Mouse (Mus musculus): ENCODE data around the gene Nxf7.
"Not testable (repeated sequence)": the region's sequence is repeated elsewhere in the genome, so short reads cannot be mapped to it uniquely, and the experiment has no call there.

The Nxf7 gene

DNA sequence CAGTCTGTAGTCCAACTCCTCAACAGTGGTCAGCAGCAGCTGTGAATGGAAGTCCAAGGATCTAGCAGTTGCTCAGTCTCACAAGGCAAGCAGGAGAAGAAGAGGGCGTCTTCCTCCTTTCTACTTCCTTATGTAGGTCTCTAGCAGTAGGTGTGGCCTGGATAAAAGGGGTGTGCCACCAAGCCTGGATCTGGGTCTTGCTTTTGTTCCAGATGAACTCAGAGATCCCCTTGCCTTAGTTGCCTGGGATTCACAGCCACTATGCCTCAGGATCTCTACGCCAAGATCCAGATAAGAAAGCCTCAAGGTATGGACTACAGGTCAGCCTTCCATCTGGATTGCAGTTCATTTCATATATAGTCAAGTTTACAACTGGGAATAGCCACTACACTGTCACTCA is at the start of gene Nxf7:
Gene Nxf7, minus strand, starts transcription at position 101 of the 400 bp plus-strand sequence.
- no peak for DNase-seq (ENCODE audit: extremely low spot score, low read depth, low spot score)

DNA sequence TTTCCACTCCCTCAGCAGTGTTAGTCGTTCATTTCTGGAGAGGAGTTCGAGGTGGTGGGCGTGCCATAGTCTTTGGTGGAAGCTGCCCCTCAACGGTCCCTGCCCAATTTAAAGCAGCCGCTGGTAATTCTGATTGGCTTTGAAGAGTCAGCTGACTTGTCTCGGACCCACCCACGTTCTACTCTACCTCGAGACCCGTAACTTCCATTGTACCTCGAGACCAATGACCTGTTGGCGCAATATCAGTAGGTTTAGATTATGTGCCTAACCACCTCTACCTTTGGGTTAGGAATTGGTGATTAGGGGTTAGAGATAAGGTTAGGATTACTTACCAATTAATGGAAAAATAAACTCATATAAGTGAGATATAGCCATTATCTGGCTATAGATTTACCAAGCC is 29.0 kb upstream of the Nxf7 start, which contains the start of gene Prame:
Gene Prame, minus strand, starts transcription at position 101 of the 400 bp plus-strand sequence.
- no peak for DNase-seq (ENCODE audit: extremely low spot score, low read depth, low spot score)

DNA sequence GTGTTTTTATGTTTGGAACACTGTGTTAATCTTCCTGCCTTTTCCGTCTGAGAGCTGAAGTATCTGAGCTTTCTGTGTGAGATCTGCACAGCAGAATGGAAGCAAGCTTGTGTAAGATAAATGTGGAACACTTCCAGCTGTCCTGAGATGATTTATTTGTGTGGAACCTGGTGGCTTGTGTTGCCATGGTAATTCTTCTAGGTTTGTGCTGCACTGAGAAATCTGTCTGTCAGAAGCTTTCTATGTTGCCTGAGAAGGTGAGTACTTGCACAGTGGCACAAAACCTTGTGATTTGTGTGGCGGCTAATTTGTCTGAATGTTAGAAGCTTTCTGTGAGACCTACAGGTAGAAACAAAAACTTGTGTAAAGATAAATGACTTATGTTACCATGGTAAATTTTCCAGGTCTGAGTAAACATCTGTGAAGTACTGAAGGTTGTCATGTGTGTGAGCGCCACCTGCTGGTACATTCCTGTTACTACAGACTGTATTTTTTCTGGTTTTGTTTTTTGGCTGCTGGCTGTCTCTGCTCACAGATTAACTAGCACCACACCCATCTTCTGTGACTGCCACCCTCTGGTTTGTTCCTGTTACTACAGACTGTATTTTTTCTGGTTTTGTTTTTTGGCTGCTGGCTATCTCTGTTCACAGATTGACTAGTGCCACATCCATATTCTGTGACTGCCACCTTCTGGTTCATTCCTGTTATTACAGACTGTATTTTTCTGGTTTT is 2.9 kb upstream of the Nxf7 start:
- peak; percentile 0 for DNase-seq (ENCODE audit: extremely low spot score, low read depth, low spot score)

DNA sequence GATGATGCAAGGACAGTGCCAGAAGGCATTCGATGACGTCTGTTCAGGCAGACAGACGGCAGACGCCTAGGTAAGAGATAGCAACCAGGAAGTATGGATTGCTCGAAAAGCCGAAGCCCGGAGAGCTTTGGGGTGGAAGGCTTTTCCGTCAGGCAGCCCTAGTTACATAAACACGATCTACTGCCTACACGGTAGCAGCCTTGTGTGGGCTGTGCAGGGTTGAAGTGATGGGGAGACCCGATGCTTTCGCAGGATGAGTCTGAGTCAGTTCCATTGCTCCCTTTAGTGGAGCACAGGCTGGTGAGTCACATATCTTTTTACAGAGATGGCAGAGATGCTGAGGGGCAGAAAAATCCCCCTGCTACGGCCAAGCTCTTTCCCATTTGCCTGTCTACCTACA is 481 bp downstream of the Nxf7 start:
- DNase-seq (ENCODE audit: extremely low spot score, low read depth, low spot score) = no peak

DNA sequence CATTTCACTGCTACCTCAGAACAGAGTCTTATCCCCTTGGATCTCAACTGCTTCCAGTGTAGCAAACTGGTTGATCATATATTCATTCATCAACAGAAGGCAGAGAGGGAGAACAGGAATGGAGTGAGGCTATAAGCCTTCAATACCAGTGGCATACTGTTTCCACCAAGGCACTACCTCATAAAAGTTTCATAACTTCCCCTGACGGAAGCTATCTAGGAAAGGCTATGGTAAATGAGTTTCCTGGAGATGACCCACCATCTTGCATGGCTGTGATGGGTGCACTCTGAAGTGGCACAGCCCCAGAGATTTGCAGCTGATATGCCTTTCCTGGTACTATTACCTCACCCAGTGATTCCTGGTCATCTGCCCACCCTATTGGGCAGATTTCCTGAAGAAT is 22.2 kb downstream of the Nxf7 start:
- no peak for DNase-seq (ENCODE audit: extremely low spot score, low read depth, low spot score)

DNA sequence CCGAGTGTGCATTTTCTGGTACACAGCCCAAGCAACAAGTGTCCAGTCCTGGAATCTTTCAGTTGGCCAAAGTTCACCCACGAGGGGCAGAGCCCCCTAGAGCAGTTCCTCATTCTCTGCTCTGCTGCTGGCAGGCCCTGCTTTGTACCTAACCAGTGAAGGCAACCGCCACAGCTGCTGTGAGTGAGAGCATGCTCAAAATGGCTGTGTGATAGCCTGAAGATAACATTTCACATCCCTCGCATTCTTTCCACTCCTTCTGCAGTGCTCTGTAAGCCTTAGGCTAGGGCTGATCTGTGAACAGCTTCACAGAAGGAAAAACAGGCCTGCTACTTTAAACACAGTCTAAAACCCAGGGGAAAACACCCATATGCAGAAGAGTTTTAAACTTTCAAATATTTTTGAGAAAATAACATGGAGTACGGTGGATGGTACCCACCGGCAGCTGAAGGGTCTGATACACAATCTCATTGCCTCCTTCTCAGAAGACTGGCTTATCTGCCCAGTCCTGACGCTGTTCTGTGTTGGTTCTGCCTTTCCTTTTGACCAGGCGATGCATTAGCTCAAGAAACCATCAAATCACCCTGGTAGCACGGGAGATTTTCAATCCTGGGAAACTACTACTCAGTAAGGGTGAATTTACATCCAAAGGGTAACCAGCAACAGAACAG is 23.5 kb downstream of the Nxf7 start:
- DNase-seq (ENCODE audit: extremely low spot score, low read depth, low spot score) = not testable (repeated sequence)

DNA sequence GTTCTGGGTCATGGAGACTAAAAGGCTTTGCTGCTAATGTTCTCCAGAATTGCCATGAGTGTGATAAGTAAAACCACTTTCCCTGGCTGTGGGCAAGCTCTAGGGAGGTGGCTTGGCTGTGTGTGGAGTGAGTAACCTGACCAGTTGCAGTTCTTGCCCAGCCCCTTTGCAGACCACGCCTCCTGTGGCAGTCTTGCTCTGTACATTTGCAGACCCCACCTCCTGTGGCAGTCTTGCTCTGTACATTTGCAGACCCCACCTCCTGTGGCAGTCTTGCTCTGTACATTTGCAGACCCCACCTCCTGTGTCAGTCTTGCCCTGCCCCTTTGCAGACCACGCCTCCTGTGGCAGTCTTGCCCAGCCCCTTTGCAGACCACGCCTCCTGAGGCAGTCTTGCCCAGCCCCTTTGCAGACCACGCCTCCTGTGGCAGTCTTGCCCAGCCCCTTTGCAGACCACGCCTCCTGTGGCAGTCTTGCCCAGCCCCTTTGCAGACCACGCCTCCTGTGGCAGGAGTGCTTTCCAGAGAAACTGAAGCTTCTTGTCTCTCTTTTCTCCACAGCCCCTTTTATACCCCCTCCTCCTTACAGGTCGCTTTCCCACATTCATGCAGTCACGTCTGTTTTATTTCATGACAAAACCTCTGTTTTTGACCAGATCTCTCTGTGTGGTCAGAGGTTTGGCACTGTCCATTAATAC is 24.2 kb downstream of the Nxf7 start:
- DNase-seq (ENCODE audit: extremely low spot score, low read depth, low spot score) = not testable (repeated sequence)

DNA sequence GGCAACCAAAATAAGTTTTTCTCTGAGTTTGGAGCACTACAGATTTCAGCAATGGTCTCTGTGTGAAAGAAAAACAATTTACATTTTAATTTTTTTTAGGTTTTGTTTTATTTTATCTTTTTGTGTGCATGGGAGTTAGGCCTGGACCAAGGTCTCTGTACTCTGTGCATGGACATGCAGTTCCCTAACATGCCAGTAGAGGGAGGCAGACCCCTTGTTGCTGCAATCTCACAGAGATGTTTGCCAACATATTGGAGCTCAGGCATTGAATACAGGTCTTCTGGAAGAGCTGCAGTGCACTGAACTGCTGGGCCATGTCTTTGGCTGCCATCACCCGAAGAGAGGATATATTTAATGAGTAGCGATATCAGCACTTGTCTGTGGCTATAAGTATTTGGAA is 29.1 kb downstream of the Nxf7 start:
- DNase-seq (ENCODE audit: extremely low spot score, low read depth, low spot score) = not testable (repeated sequence)

DNA sequence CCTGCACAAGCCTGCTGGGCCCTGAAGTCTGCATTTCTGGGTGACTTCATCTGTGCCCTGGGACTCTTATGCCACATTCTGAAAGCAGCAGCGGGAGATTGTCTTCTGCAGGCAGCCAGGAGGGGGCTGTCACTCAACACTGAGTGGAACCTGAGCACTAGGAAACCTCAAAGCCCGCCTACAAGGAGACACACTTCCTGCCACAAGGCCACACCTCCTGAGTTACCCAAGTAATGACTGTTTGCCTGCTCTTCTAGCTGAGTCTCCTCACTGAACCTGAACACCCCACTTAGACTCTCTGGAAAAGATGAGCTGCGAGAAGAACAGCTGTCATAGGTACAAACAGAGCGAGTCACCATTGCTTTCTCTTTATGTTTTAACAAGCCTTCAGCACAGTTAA is 33.6 kb downstream of the Nxf7 start:
- DNase-seq (ENCODE audit: extremely low spot score, low read depth, low spot score) = not testable (repeated sequence)

DNA sequence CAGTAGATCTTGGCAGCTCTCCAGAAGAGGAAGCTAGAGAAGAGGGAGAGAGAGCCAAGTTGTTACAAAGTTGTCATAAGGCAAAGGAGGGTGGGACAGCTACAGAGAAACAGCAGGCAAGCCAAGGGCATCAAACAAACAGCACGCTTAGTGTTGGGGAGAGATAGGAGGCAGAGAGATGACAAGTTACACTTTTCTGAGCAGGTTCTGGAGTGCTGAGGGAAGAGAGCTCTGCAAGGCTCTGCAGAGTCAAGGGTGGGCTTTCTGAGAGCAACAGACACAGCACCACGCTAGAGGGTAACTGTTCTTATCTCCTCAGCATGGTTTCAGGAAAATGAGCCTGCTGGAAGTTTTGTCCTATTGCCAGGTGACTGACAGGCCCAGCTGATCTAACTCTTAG is 35.7 kb downstream of the Nxf7 start:
- no peak for DNase-seq (ENCODE audit: extremely low spot score, low read depth, low spot score)

DNA sequence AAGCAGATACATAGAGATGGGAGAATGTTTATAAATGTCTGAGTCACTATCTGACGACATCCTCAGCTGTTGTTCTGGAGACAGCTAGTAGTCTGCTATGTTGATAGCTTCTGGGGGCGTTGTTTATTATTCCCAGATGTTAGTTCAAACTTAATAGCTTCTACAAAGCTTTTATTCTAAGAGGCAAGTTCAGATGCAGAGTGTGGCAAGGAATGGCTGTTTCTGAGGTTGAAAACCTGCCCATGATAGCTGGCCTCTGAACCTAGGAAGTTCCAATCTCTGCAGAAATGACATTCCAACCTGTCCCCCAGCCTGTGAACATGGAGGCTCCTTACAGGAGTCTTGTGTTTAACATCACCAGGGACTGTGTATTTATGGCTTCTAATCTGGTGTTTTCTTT is 36.9 kb downstream of the Nxf7 start:
- DNase-seq (ENCODE audit: extremely low spot score, low read depth, low spot score) = not testable (repeated sequence)

DNA sequence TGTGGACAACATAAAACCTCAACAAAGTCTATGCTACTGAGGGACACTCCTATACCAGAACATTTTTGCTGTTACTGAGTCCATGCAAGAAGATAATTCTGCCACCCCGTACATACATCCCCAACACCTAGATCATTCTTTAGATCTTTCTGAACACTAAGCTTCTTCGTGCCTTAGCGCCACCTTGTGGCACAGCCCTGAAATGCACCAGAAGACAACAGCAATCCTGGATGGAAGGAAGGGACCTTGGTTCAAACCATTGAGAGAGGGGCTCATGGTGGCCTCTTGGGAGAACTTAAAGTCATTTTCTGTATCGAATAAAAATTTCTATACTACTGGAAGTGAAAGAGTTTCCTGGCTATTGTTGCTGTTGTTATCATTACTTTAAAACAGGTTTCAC is 37.6 kb downstream of the Nxf7 start:
- not testable (repeated sequence) for DNase-seq (ENCODE audit: extremely low spot score, low read depth, low spot score)

DNA sequence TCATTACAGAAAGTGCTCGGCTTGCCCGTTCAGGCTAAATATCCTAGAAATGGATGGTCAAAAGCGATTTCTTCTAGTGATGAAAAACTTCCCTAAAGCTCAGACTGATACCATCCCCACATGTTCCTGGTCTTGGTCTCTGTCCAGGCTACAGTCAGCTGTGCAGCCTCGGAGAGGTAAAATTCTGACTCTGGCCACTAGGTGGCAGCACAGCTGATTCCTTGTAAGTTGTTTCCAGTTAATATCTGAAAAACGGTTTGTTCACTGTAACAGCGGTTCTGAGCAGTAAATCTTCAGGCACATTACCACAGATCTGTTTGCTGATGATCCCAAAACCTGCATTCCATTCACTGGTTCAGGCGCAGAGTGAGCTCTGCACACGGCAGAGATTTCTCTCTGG is 38.9 kb downstream of the Nxf7 start:
- not testable (repeated sequence) for DNase-seq (ENCODE audit: extremely low spot score, low read depth, low spot score)

All from hindlimb bud, embryonic 11.5 days (tissue).